9 mouse cellular contexts compared by ENCODE assay signal in genomic region chr16:44331154-44331553, GRCm38 (mm10). TPM values are rescaled to one million over a fixed set of nuclear protein-coding genes. Genes with fewer than 3 reads are reported as not detected.
A peak's percentile ranks its signal among the peaks of the same experiment; 100 is the strongest.
DNase-seq lines count a peak whose midpoint lies in the region; ATAC-seq and TF ChIP-seq lines count a peak whose summit lies in the region.
"Had no signal": no experiment of that assay in that cellular context is flagged by ENCODE, and none has a peak within 500 bp of the region (broad histone marks: within the 10 kb centered on the region; RNA-seq: fewer than 3 reads in every experiment).

No protein-coding gene starts in this region.

- no peak for TF ChIP-seq POLR2A in cerebellum, adult 2 months (IDR thresholded peaks at IDR 0.05; ENCODE audit: borderline replicate concordance, insufficient read depth, low read length)

- H3K9me3 ChIP-seq in midbrain, embryonic 16.5 days (replicated peaks; ENCODE audit: control insufficient read depth, low read length, poor library complexity, severe bottlenecking): no peaks in the 10 kb centered on the region
- no peaks in the 10 kb centered on the region for H3K9me3 ChIP-seq in liver, postnatal 0 days (ENCODE audit: low read length)

- no peaks in the 10 kb centered on the region for H3K36me3 ChIP-seq in midbrain, embryonic 16.5 days (ENCODE audit: control insufficient read depth, insufficient read depth, low read length)
- H3K36me3 ChIP-seq in liver, postnatal 0 days (replicated peaks; ENCODE audit: insufficient read depth, low read length): no peaks in the 10 kb centered on the region

- no peak for DNase-seq in layer of hippocampus, adult 2 months (ENCODE audit: low spot score in 2 of 2)
- no peak for DNase-seq in layer of hippocampus, adult 9-10 months (ENCODE audit: low spot score)
- DNase-seq in cerebellum, adult 2 months: peak; percentile 64 to 73
- peak; percentile 18 for DNase-seq in forelimb bud, embryonic 11.5 days (ENCODE audit: low read depth, low spot score)
- no peak for DNase-seq in testis, postnatal 10 days (ENCODE audit: low spot score)
- DNase-seq in gastrocnemius, postnatal 10 days: no peak
- DNase-seq in liver, postnatal 0 days: no peak

- no peaks in the 10 kb centered on the region for H3K4me1 ChIP-seq in cerebellum, adult 2 months (ENCODE audit: control insufficient read depth, insufficient read depth, low read length)
- H3K4me1 ChIP-seq in midbrain, embryonic 16.5 days (ENCODE audit: control insufficient read depth, insufficient read depth, low read length): peaks cover 8% of the 10 kb centered on the region; the same call in 1 of the 2 replicates
- peaks cover 6% of the 10 kb centered on the region; the same call in 1 of the 2 replicates for H3K4me1 ChIP-seq in liver, postnatal 0 days (ENCODE audit: insufficient read depth)

- ATAC-seq in midbrain, embryonic 16.5 days: peak; percentile 63; the same call in 1 of the 2 replicates
- ATAC-seq in liver, postnatal 0 days: no peak

- H3K27ac ChIP-seq in layer of hippocampus, adult 2 months: peak overlapping the region; percentile 98
- peak overlapping the region; percentile 85 for H3K27ac ChIP-seq in cerebellum, adult 2 months (ENCODE audit: insufficient read depth, low read length)
- H3K27ac ChIP-seq in midbrain, embryonic 16.5 days (ENCODE audit: low read length): no peak overlapping the region
- H3K27ac ChIP-seq in liver, postnatal 0 days (ENCODE audit: low read depth): no peak overlapping the region
- H3K27ac ChIP-seq: macrophage had no signal

- no peak for TF ChIP-seq EP300 in liver, postnatal 0 days (IDR thresholded peaks at IDR 0.05; ENCODE audit: low read depth)

- TF ChIP-seq CTCF in layer of hippocampus, adult 2 months (conservative IDR thresholded peaks at IDR 0.05): no peak
- no peak for TF ChIP-seq CTCF in cerebellum, adult 2 months (IDR thresholded peaks at IDR 0.05; ENCODE audit: borderline replicate concordance, insufficient read depth, low read depth, low read length)
- TF ChIP-seq CTCF in liver, postnatal 0 days (IDR thresholded peaks at IDR 0.05; ENCODE audit: low read depth): no peak

- H3K4me3 ChIP-seq in layer of hippocampus, adult 2 months: peak overlapping the region; percentile 81
- peak overlapping the region; percentile 76 for H3K4me3 ChIP-seq in cerebellum, adult 2 months (replicated peaks; ENCODE audit: insufficient read depth, low read depth, low read length)
- peak overlapping the region; percentile 75; the same call in 1 of the 2 replicates for H3K4me3 ChIP-seq in midbrain, embryonic 16.5 days (ENCODE audit: low read depth, low read length)
- H3K4me3 ChIP-seq in liver, postnatal 0 days (ENCODE audit: low read depth, low read length): no peak overlapping the region

- peak overlapping the region; percentile 98 for H3K4me2 ChIP-seq in midbrain, embryonic 16.5 days (ENCODE audit: low read length)
- no peak overlapping the region for H3K4me2 ChIP-seq in liver, postnatal 0 days (ENCODE audit: low read depth, low read length)

- 9% methylated on average over 9 of the region's 9 CpGs for WGBS in cerebellum, adult 2 months
- 17% methylated on average over 9 of the region's 9 CpGs for WGBS in midbrain, embryonic 16.5 days
- 52% methylated on average over 9 of the region's 9 CpGs for whole genome bisulfite sequencing in liver, postnatal 0 days (ENCODE audit: insufficient replicate concordance)

- no peak overlapping the region for H3K9ac ChIP-seq in midbrain, embryonic 16.5 days (ENCODE audit: low read depth, low read length)
- H3K9ac ChIP-seq in liver, postnatal 0 days (replicated peaks): no peak overlapping the region

- no peaks in the 10 kb centered on the region for H3K27me3 ChIP-seq in cerebellum, adult 2 months (ENCODE audit: control insufficient read depth, insufficient read depth, low read length)
- peaks cover 6% of the 10 kb centered on the region; the same call in 1 of the 2 replicates for H3K27me3 ChIP-seq in midbrain, embryonic 16.5 days (ENCODE audit: control insufficient read depth, insufficient read depth, low read depth, low read length)
- peaks cover 20% of the 10 kb centered on the region for H3K27me3 ChIP-seq in liver, postnatal 0 days (ENCODE audit: insufficient read depth, low read length)

RNA-seq across cellular contexts. Expression of gene Sidt1, which starts 1.8 kb away (rescaled TPM):
- 10 to 100 TPM; 43.5 to 45.0 TPM for total RNA-seq in layer of hippocampus, adult 2 months (2021)
- 32.9 and 37.6 TPM in 2 replicates for polyA plus RNA-seq in cerebellum, adult 2 months (2012; rRNA removed)
- polyA plus RNA-seq in midbrain, embryonic 16.5 days (2015; fragmentation: Nextera tagmentation; extraction: Ambion mirVana): 11.2 and 11.9 TPM in 2 replicates
- total RNA-seq in gastrocnemius, postnatal 10 days (2021): under 1 TPM; 0.09 to 0.34 TPM
- polyA plus RNA-seq in liver, postnatal 0 days (2015; fragmentation: Nextera tagmentation; extraction: Ambion mirVana): 0.02 TPM in 1 of 2 replicates, not detected in the other
- polyA plus RNA-seq: macrophage had no signal

RNA-seq across cellular contexts. Expression of gene Spice1, which starts 15.8 kb away (rescaled TPM):
- 10 to 100 TPM; 20.6 to 23.3 TPM for total RNA-seq in layer of hippocampus, adult 2 months (2021)
- polyA plus RNA-seq in cerebellum, adult 2 months (2012; rRNA removed): 14.9 and 19.8 TPM in 2 replicates
- polyA plus RNA-seq in midbrain, embryonic 16.5 days (2015; fragmentation: Nextera tagmentation; extraction: Ambion mirVana): 11.8 and 12.3 TPM in 2 replicates
- 1 to 10 TPM; 7.4 to 9.3 TPM for total RNA-seq in gastrocnemius, postnatal 10 days (2021)
- polyA plus RNA-seq in liver, postnatal 0 days (2015; fragmentation: Nextera tagmentation; extraction: Ambion mirVana): 4.1 and 4.9 TPM in 2 replicates

Comparison
In these comparisons a context has a peak if more than half of its experiments do, and no peak if none do; other contexts are left out.
1. DNase-seq: peak in cerebellum, adult 2 months (2 of 2) and forelimb bud, embryonic 11.5 days (single experiment); none in layer of hippocampus, adult 2 months (0 of 2), layer of hippocampus, adult 9-10 months (single experiment), testis, postnatal 10 days (single experiment), gastrocnemius, postnatal 10 days (single experiment) and liver, postnatal 0 days (single experiment).
2. H3K27ac ChIP-seq: peak in layer of hippocampus, adult 2 months (single experiment) and cerebellum, adult 2 months (single experiment); none in midbrain, embryonic 16.5 days (single experiment) and liver, postnatal 0 days (single experiment).
3. RNA of gene Sidt1, which starts 1.8 kb away (polyA plus RNA-seq): 32.9 to 37.6 TPM in cerebellum, adult 2 months and 11.2 to 11.9 TPM in midbrain, embryonic 16.5 days; 0.02 TPM in liver, postnatal 0 days; every median in the first group is over 10 times any median in the second.